Mouse (Mus musculus): ENCODE results near the gene Nlk.

Gene Nlk

DNA sequence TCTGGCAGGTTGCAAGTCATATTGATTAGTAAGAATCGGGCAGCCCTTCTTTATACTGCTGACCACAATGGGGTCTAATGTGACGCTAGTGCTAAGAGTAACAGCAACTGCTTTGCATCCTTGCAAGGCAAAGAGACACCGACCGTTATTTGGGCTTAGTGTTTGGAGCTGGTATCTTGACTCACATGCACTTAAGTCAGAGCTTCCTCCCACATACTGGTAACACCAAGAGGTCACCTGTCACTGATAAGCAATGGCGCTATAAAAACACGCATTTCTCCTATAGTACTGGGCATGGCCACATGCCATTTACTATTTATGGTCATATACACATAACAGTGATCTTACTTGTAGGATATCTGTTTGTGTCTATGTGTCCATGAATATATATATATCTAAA, 114.3 kb downstream of the Nlk start:
- 80% methylated on average over 6 of the region's 6 CpGs for WGBS

DNA sequence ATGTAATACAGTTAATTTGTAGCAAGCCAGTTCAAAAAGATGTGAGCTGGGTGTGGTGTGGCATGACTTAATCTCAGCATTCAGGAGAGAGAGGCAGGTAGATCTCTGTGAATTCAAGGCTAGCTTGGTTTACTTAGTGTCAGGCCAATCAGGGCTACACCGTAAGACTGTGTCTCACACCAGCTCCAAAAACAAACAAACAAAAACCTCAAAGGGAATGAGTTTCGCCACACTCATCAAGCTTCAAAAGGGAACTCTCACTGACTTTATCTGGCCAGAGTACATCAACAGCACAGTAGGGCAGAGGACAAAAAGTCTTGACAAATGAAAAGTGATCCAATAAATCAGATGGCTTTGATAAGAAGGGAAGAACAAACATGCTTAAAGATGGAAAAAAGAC, 122.2 kb downstream of the Nlk start:
- WGBS: 67% methylated on average over 2 of the region's 2 CpGs

DNA sequence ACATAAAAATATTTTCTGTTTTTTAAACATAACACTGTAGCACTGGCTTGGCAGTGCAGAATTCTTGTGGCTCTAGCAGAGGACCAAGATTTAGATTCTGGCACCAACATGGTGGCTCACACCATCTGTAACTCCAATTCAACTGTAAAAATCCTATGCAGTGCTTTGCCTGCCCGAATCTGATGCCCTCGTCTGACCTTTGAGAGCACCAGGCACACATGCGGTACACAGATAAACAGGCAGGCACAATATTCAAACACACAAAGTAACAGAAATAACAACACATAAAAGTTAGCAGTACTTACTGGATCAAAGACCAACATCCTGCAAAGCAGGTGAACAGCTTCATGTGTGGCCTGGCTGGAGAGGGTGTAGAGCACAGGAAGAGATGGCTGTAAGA, 122.6 kb downstream of the Nlk start:
- WGBS: 74% methylated on average over 3 of the region's 3 CpGs

DNA sequence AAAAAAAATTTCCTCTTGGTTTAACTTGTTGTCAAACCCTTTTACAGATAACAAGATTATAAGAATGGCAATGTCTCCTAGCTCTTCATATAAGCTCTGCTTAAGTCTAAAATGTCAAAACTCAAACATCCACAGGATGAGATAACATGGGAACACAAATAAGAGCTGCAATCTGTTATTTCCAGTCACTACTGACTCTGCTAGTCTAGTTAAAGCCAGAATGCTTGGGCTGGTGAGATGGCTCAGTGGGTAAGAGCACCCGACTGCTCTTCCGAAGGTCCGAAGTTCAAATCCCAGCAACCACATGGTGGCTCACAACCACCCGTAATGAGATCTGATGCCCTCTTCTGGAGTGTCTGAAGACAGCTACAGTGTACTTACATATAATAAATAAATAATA, 123.1 kb downstream of the Nlk start:
- WGBS: 82% methylated on average over 4 of the region's 4 CpGs

DNA sequence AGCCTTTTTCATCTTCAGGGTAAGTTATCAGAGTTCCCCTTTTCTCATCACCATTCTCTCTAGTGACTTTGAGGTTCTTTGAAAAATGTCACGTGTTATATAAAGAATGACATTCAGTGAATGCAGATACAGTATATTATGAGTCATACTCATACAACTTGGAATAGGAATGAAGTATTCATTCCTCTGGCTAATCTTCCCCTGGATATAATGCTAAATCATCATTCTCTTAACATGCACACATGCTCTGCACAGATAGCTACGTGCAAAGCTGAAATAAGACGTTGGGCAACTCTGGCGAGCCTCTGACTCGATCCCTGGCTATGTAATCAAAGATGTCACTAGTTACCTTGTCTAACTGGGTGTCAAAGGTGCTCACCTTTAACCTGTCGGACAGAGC, 125.3 kb downstream of the Nlk start:
- 57% methylated on average over 6 of the region's 6 CpGs for WGBS

DNA sequence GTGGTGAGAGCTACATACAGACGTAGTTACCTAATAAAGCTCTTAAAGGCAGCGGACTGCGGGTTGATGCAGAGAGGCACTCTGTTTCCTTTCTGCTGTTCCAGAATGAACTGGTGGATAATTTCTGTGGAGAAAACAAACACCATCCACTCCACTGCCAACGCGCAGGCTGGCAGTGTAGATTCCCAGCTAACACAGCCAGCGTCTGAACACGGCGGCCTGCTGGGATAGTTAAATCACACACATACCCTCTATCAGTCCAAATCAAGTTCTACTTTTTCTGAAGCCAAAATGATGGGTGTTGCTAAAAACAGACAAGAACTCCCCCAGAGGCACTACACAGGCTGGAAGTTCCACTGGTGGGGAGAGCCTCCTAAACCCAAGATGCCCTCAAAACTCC, 125.7 kb downstream of the Nlk start:
- 50% methylated on average over 8 of the region's 8 CpGs for WGBS

DNA sequence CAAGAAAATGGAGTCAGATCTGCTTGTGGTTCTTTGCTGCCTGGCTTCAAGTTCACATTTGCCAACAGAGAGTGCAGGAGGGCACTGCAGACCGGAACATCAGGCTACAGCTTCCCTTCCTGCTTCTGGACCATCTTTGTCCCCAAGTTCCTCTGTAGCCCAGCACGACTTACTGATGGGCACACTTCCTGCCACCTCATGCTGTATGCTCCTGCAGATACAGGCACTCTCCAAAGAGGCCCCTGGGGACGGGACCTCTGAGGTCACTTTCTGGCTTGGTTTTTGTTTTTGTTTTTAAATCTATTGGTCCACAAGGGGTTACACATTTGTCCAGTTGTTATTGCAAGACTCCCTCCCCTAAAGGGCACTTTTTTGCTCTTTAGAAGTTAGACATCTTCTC, 127.4 kb downstream of the Nlk start:
- 77% methylated on average over 3 of the region's 3 CpGs for WGBS

DNA sequence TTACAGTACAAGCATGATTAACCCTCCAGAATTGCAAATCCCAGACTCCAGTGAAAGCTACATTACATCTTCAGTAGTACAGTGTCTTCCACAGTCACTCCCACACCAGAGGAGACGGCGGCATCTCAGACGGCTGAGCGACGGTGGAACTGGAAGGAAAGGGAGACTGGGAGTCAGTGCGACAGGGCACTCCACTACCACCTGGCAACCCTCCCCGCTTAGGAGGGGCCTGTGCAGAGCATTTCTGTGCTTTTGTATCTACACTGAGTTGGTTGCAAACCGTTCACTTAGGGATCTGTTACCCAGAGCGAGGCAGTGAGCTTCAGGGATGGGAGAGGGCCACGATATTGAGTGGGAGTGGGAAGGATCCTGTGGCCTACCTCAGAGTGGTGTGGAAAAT, 128.3 kb downstream of the Nlk start:
- 60% methylated on average over 10 of the region's 10 CpGs for WGBS

DNA sequence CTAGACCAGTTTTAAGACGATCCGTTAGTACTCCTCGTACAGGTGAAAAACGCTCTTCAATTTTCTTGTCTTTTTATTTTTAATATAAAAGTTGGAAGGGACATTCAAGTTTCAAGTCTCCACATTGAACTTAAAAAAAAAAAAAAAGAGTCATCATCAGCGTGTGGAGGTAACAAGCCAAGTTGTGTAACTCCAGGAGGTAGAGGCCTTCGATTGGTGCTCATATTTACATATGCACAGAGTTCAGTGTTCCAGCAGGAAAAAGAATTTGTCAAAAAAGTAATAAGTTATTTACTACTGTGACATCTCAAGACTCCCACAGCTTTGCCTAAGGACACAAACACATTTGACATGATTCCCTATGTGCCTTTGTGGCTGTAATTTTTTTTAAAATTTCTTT, 129.6 kb downstream of the Nlk start:
- 93% methylated on average over 6 of the region's 6 CpGs for WGBS

DNA sequence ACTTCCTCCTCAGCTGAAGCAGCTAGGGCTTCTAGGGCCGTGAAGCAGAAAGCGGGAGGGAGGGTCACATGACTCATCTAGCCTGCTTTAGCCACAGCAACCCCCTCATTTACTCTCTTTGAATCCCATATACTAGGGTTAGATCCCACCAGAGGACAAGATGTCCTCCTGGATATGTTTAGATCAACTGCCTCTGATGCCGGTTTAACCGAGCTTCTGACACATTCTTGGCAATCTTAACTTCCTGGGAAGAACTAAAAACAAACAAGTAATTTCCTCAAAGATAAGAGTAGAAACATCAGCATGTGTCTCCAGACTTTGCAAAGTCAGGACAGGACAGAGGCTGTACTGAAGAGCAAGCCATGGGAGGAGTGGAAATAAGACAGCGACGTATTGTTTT, 130.4 kb downstream of the Nlk start:
- 50% methylated on average over 6 of the region's 6 CpGs for WGBS

DNA sequence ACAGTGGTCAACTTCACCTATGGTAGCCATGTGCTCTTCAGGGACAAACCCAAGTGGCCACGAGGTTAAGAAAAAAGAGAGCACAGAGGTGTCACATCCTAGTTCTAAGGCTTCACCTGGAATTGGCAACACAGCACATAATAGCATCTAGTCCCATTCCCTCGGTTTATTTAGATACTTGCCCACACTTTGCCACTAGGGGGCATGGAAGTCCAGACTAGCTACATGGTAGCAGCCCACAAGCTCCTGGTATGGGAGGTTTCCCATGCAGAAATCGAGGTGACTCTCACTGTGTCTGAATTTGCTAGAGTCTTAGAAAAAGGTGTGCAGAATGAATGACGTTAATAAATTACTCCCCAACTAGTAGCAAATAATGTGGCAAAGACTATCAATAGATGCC, 136.7 kb downstream of the Nlk start:
- WGBS: 11% methylated on average over 4 of the region's 4 CpGs

DNA sequence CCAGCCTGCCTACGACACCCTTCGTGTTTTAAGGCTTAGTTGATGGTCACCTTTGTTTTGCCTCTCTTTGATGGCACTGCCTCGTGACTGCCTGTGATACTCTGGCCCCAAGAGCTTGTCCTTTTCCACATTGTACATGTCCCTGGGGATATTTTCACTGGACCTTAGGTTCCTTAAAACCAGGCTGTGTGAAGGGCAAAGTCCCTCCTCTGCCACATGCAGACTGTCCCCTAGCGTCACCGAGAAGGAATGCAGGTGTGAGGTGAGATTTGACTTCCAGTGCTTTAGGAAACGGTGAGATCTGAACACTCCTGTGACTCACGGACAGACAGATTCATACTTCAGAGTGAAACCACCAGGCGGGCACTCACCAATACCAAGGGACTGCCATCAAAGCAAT, 139.9 kb downstream of the Nlk start:
- WGBS: 67% methylated on average over 8 of the region's 8 CpGs

DNA sequence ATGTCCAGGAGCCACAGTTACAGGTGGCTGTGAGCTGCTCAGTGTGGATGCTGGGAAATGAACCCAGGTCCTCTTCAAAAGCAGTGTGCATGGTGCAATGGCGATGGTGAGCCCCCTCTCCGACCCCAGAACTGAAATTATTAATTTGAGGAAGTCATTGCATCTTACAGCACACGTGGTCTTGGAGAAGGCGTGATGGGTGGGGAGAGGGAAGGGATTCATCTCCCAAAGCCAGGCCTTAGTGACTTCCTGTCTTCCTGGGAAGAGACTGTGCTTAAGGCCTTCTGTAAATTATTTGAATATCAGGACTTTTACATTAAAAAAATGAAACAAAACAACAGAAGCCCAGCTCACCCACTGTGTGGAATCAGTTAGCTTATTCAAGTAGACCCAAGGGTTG, 141.1 kb downstream of the Nlk start:
- 79% methylated on average over 4 of the region's 4 CpGs for WGBS

DNA sequence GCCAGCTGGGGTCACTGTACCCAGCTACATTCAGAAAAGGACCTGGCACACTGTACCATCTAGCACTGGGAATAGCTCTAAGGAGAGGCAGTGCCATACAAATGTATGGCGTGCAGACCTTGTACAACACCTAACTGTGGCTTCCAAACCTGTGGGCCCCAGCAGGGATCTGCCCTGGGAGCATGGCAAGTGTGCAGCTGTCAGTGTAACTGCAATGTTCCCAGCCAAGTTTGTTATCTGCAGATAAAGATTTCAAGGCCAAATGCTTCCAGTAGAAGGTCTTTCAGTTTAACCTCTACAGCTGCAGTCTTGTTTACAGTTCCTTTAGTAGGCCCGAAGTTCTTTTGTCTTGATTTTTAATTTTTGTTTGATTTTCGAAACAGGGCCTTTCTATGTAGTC, 141.6 kb downstream of the Nlk start:
- WGBS: 82% methylated on average over 3 of the region's 3 CpGs

DNA sequence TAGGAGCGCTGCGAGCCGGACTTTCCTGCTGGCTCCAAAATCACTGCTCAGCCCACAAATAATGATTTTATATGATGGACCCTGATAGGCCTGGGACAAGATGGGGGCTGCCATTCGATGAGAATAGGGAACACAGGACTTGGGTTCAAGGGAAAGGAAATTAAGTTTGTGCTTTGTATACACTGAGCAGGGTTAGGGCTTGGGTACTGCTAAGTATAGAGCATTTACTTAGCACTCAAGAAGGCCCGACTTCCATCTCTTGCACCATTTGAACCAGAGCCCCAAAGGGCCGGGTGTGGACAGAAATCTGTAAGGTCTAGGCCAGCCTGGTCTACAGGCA, 146.1 kb downstream of the Nlk start:
- WGBS: 35% methylated on average over 6 of the region's 6 CpGs

DNA sequence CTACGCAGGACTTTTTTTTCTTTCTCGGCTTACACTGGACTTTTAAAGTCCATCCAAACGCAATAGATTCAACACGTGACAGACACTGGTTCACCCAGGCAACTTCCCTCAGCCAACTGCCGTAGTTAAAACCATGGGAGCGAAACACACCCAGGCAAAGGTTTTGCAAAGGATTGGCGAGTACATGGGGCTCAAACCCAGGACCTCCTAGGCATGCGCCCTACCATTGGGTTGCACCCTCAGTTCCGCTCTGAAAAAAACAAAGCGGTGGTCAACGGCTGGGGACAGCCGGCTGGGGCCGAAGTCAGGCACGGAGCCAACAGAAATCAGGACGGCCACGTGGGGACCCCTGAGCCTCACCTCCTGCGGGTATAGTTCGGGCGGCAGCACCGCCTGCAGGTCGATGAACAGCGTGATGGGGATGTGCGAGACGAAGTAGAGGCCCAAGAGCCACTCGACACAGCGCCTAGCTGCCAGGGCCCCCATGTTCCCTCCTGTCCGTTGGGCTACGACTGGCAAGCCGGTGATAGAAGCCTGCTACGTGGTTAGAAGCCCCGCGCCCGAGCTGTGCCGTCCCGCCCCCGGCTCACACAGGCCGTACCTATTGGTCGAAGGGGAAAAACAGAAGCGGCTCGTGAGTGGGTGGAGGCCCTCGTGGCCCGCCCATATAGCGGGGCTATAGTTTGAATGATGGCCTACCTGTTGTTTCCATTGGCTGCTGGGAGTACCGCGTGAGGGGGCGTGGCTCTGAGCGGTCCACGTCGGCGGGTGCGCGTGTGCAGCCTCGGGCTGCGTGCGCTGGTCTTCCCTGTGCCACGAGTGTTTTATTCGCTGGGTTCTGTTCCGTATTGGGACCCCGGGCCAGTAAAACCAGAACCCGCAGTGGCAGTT, 146.8 kb downstream of the Nlk start, which contains the start of gene Tmem97:
Tmem97 (minus strand) TSS at position 610 of the 891 bp plus-strand sequence.
- under 1% methylated on average over 60 of the region's 60 CpGs for WGBS

DNA sequence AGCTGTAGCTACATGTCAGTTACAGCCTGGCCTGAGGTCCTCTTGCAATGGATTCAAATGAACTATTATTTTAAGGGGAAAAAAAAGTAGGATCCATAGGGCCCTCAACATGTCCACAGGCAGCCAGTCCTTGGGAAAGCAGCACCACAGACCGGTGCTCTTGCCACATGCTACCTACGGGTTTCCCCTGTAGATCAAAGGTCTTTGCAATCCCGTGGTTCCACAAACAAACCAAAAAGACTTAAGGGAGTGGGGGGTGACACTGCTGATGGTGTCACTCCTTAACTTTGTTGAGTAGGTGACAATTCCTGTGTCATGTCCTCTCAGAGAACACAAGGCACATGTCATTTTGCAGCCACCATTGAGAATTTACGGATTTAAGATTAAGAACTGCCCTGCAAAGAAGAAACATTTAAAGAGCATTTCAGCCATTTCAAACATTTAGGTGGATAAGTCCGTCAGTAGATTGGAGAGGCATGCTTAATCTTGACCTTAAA, 147.6 kb downstream of the Nlk start:
- WGBS: 28% methylated on average over 5 of the region's 5 CpGs

DNA sequence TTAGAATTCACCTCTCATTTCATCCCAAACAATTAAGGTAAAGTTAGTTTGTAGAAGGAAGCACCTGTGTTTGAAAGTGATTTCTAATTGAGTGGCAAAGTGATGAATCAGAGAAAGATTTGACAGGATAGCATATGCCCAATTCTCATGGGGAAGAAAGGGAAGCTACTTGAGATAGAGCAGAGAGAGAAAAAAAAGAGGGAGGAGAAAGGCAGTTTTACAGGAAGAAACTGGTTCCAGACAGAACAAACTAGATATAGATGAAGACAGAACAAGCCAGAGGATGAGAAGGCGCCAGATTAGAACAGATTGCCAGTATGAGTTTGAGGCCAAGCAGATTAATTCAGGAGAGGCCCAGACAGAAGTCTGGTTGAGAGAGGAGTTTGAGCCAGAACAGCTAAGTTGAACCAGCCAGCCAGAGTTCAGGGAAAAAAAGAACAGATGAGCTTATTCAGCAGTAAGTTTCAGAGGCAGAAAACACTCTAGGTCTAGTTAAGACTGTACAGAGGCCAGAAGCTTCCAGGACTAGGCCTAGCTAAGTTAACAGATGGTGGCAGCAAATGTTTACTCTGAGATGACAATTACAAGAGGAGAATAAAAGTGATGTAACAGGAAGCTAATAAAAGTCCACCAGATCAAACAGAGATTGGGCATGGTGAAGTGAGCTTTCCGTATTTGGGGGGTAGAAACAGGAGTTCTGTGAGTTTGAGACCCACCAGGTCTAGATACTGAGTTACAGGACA, 149.3 kb downstream of the Nlk start:
- WGBS: 84% methylated on average over 2 of the region's 2 CpGs

DNA sequence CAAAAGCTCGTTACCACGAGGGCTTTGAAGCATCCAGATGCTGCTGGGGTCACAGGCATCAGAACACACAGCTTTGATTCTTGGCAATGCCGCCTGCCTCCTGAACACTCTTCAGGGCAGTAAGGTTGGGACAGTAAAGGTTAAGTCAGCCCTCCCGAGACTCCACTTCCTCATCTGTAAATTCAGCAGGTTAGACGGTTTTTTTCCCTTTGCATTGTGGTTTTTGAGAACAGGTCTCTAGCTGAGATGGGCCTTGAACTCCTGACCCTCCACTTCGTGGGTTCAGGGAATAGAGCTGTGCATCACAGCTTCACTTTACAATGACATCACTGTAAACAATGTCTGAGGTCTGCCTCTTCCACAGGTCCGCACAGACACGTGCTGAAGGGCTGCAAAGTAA, 152.0 kb downstream of the Nlk start:
- WGBS: 70% methylated on average over 8 of the region's 8 CpGs

DNA sequence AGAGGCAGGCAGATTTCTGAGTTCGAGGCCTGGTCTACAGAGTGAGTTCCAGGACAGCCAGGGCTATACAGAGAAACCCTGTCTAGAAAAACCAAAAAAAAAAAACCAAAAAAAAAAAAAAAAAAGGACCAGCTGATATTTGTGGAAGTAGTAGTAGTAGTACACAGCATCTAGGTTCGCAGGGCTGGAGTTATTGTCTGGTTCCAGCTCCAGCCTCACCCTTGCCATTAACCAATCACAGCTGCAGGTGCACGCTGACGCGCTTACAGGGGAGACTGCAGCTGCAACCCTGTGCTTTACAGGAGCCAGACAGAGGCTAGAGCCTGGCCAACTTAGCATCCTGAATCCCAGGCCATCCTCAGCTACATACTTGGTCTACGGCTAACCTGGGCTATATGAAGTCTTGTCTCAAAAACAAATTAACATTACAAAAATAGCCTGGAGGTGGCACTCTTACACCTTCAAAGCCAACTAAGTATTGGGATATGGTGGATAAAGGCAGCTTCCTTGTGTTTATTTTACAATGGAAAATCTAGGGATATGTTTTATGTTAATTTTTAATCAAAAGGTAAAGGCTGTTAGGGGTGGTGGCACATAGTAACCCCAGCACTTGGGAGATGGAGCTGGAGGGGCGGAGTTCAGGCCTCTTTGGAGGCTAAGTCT, 152.6 kb downstream of the Nlk start:
- WGBS: 86% methylated on average over 7 of the region's 7 CpGs

DNA sequence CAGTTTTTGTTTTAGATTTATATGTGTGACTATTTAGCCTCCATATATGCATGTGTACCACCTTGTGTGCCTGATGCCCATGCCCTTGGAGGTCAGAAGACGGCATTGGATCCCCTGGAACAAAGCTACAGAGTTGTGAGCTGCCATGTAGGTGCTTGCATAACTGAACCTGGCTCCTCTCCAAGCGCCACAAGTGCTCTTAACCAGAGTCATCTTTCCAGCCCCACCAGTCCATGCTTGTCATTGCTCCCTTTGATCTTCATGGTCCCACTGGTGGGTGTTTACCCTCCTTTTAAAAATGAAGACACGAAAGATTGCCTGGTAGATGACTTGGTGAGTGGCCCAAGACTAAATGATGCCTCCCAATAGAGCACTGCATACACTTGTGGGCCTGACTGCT, 156.8 kb downstream of the Nlk start:
- WGBS: 83% methylated on average over 3 of the region's 3 CpGs

DNA sequence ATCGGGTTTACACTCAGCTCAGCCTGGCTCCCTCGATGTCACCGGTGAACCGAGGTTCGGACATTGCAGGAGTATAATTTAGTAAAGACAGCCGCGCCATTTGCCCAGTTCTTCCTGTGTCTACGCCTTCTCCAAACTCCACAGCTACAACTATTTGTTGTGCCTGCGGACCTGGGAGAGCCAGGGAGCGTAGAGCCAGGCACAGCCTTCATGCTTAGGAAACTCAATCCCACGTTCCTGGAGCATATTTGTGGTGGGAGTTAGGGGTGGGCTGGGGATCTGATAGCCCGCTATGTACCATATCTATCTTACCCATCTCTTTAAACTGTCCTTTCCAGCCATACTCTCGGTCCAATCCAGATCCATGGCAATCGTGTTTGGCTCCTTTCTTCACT, 160.5 kb downstream of the Nlk start:
- WGBS: 1% methylated on average over 14 of the region's 14 CpGs

Data from cerebral cortex, adult 2 months (tissue).